Comparison of ENCODE assay signal across 18 mouse cellular contexts in genomic region chr5:142243069-142243468, GRCm38 (mm10).
"Had no signal": no experiment of that assay in that cellular context is flagged by ENCODE, and none has a peak within 500 bp of the region (broad histone marks: within the 10 kb centered on the region; RNA-seq: fewer than 3 reads in every experiment).

No protein-coding gene starts in this region.

- ATAC-seq: midbrain, embryonic 13.5 days; midbrain, embryonic 15.5 days had no signal

- H3K36me3 ChIP-seq: midbrain, embryonic 10.5 days; midbrain, embryonic 13.5 days; midbrain, embryonic 15.5 days; neural tube, embryonic 13.5 days; neural tube, embryonic 15.5 days had no signal

- H3K4me1 ChIP-seq: midbrain, embryonic 10.5 days; midbrain, embryonic 13.5 days; midbrain, embryonic 15.5 days had no signal

- H3K9ac ChIP-seq: lung, embryonic 14.5 days; midbrain, embryonic 13.5 days; midbrain, embryonic 15.5 days; neural tube, embryonic 13.5 days; neural tube, embryonic 15.5 days had no signal

- H3K9me3 ChIP-seq: midbrain, embryonic 15.5 days had no signal

- H3K27me3 ChIP-seq: midbrain, embryonic 13.5 days; midbrain, embryonic 15.5 days; neural tube, embryonic 13.5 days; neural tube, embryonic 15.5 days had no signal

- H3K4me2 ChIP-seq: lung, embryonic 14.5 days; midbrain, embryonic 13.5 days; midbrain, embryonic 15.5 days; neural tube, embryonic 13.5 days; neural tube, embryonic 15.5 days had no signal

- H3K27ac ChIP-seq: midbrain, embryonic 10.5 days; midbrain, embryonic 13.5 days; midbrain, embryonic 15.5 days; neural tube, embryonic 13.5 days; neural tube, embryonic 15.5 days had no signal

- DNase-seq: lung, adult 18-20 months; lung, embryonic 14.5 days; lung, postnatal 10 days; lung, postnatal 4 days; retina, postnatal 1 day; right cerebral cortex, adult 18-20 months; right cerebral cortex, postnatal 25 days; right cerebral cortex, postnatal 4 days; spleen, adult 18-20 months; thymus, adult 18-20 months; thymus, postnatal 14 days; thymus, postnatal 36 days had no signal

- H3K4me3 ChIP-seq: midbrain, embryonic 10.5 days; midbrain, embryonic 13.5 days; midbrain, embryonic 15.5 days; myocyte; neural tube, embryonic 13.5 days; neural tube, embryonic 15.5 days had no signal
